Mouse (Mus musculus): Measurements from ENCODE around the gene Sertad1.

GRCm38 (mm10) chr7:27501620-27502019 lies 14.9 kb downstream of the Sertad1 start:
- TF ChIP-seq POLR2A (IDR thresholded peaks at IDR 0.05; ENCODE audit: low read depth, low read length) (no peak), CTCF (conservative IDR thresholded peaks at IDR 0.05; ENCODE audit: insufficient read depth, insufficient read length, low read depth, low read length) (no peak)

All from kidney, adult 2 months (tissue).